Mouse (Mus musculus) limb, embryonic 15.5 days (tissue): Measurements from ENCODE around the gene AC109138.7. TPM values are rescaled to one million over a fixed set of nuclear protein-coding genes. Genes with fewer than 3 reads are reported as not detected.
A peak's percentile ranks its signal among the peaks of the same experiment; 100 is the strongest.

Experiments used
- ATAC-seq: fragments of 200-750 bp; cut with Nextera tagmentation; 2 replicates; pipeline ENCODE4 v1.8.0; 2017; ENCODE audit warnings: low read depth, moderate TSS enrichment; ENCODE audit not compliant: insufficient number of reproducible peaks, low FRiP score, low TSS enrichment
- H3K27ac ChIP-seq: fragments of 300-500 bp; sonication (generic); 2 replicates; pipeline ENCODE4 v1.5.1; 2015; ENCODE audit warnings: moderate library complexity, mild to moderate bottlenecking, inconsistent platforms
- H3K27me3 ChIP-seq: fragments of 300-500 bp; sonication (generic); 2 replicates; pipeline ENCODE4 v1.6.1; 2015; ENCODE audit warnings: inconsistent platforms
- H3K36me3 ChIP-seq: fragments of 300-500 bp; sonication (generic); 2 replicates; pipeline ENCODE4 v1.6.1; 2015; ENCODE audit warnings: inconsistent platforms
- H3K4me1 ChIP-seq: fragments of 300-500 bp; sonication (generic); 2 replicates; pipeline ENCODE4 v1.6.1; 2015; ENCODE audit warnings: inconsistent platforms
- H3K4me2 ChIP-seq: fragments of 300-500 bp; sonication (generic); 2 replicates; pipeline ENCODE4 v1.6.1; 2015; ENCODE audit warnings: mild to moderate bottlenecking, inconsistent platforms
- H3K4me3 ChIP-seq: fragments of 300-500 bp; sonication (generic); 2 replicates; pipeline ENCODE4 v1.5.1; 2015; ENCODE audit warnings: mild to moderate bottlenecking, inconsistent platforms
- H3K9ac ChIP-seq: fragments of 300-500 bp; sonication (generic); 2 replicates; pipeline ENCODE4 v1.6.1; 2015; ENCODE audit warnings: inconsistent platforms
- H3K9me3 ChIP-seq: fragments of 300-500 bp; sonication (generic); 2 replicates; pipeline ENCODE4 v1.6.1; 2016; ENCODE audit warnings: inconsistent platforms
- WGBS: fragments of 180-500 bp; shearing (Covaris S2); methylation state at CpG from one replicate; pipeline ENCODE4 v1.1.7; 2015; 5-methylcytosine and 5-hydroxymethylcytosine counted together
- polyA plus RNA-seq: library from polyadenylated mRNA; unstranded; fragments of >200 nt; fragmentation: Nextera tagmentation; extraction: Ambion mirVana; gene quantifications from 2 replicates; pipeline ENCODE4 v1.2.1, GENCODE M21; 2015

AC109138.7 gene
- polyA plus RNA-seq, 1 experiment from 2014 or later = not detected

- 80% methylated on average over 12 of the region's 12 CpGs for WGBS
- H3K9ac ChIP-seq = no peak overlapping the region
- H3K4me3 ChIP-seq = no peak overlapping the region
- no peaks in the 10 kb centered on the region for H3K9me3 ChIP-seq
- no peak for ATAC-seq
- no peak overlapping the region for H3K4me2 ChIP-seq
- peaks cover 60% of the 10 kb centered on the region for H3K36me3 ChIP-seq
- H3K27ac ChIP-seq = no peak overlapping the region
- H3K4me1 ChIP-seq = peaks cover 59% of the 10 kb centered on the region
- H3K27me3 ChIP-seq = no peaks in the 10 kb centered on the region
Observed at GRCm38 (mm10) chr19:4194776-4195650, 19.1 kb upstream of the AC109138.7 start.

GRCm38 (mm10) chr19:4196048-4196447, 18.1 kb upstream of the AC109138.7 start:
- Histone ChIP-seq H3K9ac (no peak overlapping the region), H3K36me3 (peaks cover 60% of the 10 kb centered on the region), H3K4me1 (peaks cover 65% of the 10 kb centered on the region), H3K4me2 (no peak overlapping the region), H3K4me3 (no peak overlapping the region), H3K27ac (peak overlapping the region; percentile 30), H3K27me3 (no peaks in the 10 kb centered on the region), H3K9me3 (no peaks in the 10 kb centered on the region)
- WGBS = 44% methylated on average over 2 of the region's 2 CpGs
- ATAC-seq = no peak

GRCm38 (mm10) chr19:4196548-4196947, 17.6 kb upstream of the AC109138.7 start:
- H3K9ac ChIP-seq = no peak overlapping the region
- no peak overlapping the region for H3K4me3 ChIP-seq
- ATAC-seq = no peak
- peak overlapping the region; percentile 30 for H3K27ac ChIP-seq
- H3K27me3 ChIP-seq = no peaks in the 10 kb centered on the region
- H3K4me2 ChIP-seq = no peak overlapping the region
- peaks cover 60% of the 10 kb centered on the region for H3K36me3 ChIP-seq
- WGBS = 10% methylated on average over 5 of the region's 5 CpGs
- peaks cover 60% of the 10 kb centered on the region for H3K4me1 ChIP-seq
- no peaks in the 10 kb centered on the region for H3K9me3 ChIP-seq

GRCm38 (mm10) chr19:4197180-4197579, 17.0 kb upstream of the AC109138.7 start:
- Histone ChIP-seq H3K9ac (no peak overlapping the region), H3K27me3 (no peaks in the 10 kb centered on the region), H3K9me3 (no peaks in the 10 kb centered on the region), H3K4me1 (peaks cover 64% of the 10 kb centered on the region), H3K36me3 (peaks cover 60% of the 10 kb centered on the region), H3K4me3 (no peak overlapping the region), H3K4me2 (no peak overlapping the region), H3K27ac (peak overlapping the region; percentile 22; the same call in 1 of the 2 replicates)
- no peak for ATAC-seq
- 58% methylated on average over 3 of the region's 3 CpGs for WGBS

GRCm38 (mm10) chr19:4201291-4201909, 12.8 kb upstream of the AC109138.7 start, which contains the start of gene Rad9a:
Gene Rad9a (minus strand): TSS chr19:4201662.
- H3K4me1 ChIP-seq = peaks cover 31% of the 10 kb centered on the region
- no peaks in the 10 kb centered on the region for H3K9me3 ChIP-seq
- peak within 1 kb of the TSS; percentile 69 for H3K27ac ChIP-seq
- H3K9ac ChIP-seq = peak within 1 kb of the TSS; percentile 60
- H3K4me2 ChIP-seq = peak within 1 kb of the TSS; percentile 88
- H3K36me3 ChIP-seq = peaks cover 28% of the 10 kb centered on the region
- peak; percentile 80 for ATAC-seq
- 0 out of 2 replicates have a peak, but pooled peaks cover 2% of the 10 kb centered on the region for H3K27me3 ChIP-seq
- H3K4me3 ChIP-seq = peak within 1 kb of the TSS; percentile 59
- under 1% methylated on average over 34 of the region's 34 CpGs for WGBS

GRCm38 (mm10) chr19:4202149-4202548, 12.0 kb upstream of the AC109138.7 start:
- Histone ChIP-seq H3K27me3 (0 out of 2 replicates have a peak, but pooled peaks cover 2% of the 10 kb centered on the region), H3K9ac (peak overlapping the region; percentile 60), H3K36me3 (peaks cover 21% of the 10 kb centered on the region), H3K4me3 (peak overlapping the region; percentile 59), H3K4me2 (peak overlapping the region; percentile 88), H3K27ac (peak overlapping the region; percentile 51; the same call in 1 of the 2 replicates), H3K9me3 (no peaks in the 10 kb centered on the region), H3K4me1 (peaks cover 28% of the 10 kb centered on the region)
- ATAC-seq = no peak
- 25% methylated on average over 7 of the region's 7 CpGs for WGBS

GRCm38 (mm10) chr19:4203148-4203547, 11.0 kb upstream of the AC109138.7 start:
- Histone ChIP-seq H3K27ac (no peak overlapping the region), H3K36me3 (peaks cover 13% of the 10 kb centered on the region), H3K4me3 (no peak overlapping the region), H3K4me1 (peaks cover 24% of the 10 kb centered on the region), H3K9me3 (no peaks in the 10 kb centered on the region), H3K9ac (no peak overlapping the region), H3K27me3 (0 out of 2 replicates have a peak, but pooled peaks cover 2% of the 10 kb centered on the region), H3K4me2 (no peak overlapping the region)
- WGBS = 65% methylated on average over 3 of the region's 3 CpGs
- ATAC-seq = no peak

- Histone ChIP-seq H3K4me1 (peaks cover 24% of the 10 kb centered on the region), H3K36me3 (peaks cover 8% of the 10 kb centered on the region), H3K27ac (no peak overlapping the region), H3K9me3 (no peaks in the 10 kb centered on the region), H3K27me3 (0 out of 2 replicates have a peak, but pooled peaks cover 2% of the 10 kb centered on the region), H3K4me3 (no peak overlapping the region), H3K9ac (no peak overlapping the region), H3K4me2 (no peak overlapping the region)
- ATAC-seq = no peak
- WGBS = 57% methylated on average over 13 of the region's 13 CpGs
Observed at GRCm38 (mm10) chr19:4203604-4204326, 10.4 kb upstream of the AC109138.7 start.

GRCm38 (mm10) chr19:4204889-4205288, 9.3 kb upstream of the AC109138.7 start:
- H3K4me2 ChIP-seq = no peak overlapping the region
- H3K4me3 ChIP-seq = no peak overlapping the region
- WGBS = 61% methylated on average over 4 of the region's 4 CpGs
- no peaks in the 10 kb centered on the region for H3K36me3 ChIP-seq
- H3K9me3 ChIP-seq = no peaks in the 10 kb centered on the region
- peaks cover 23% of the 10 kb centered on the region for H3K4me1 ChIP-seq
- H3K27me3 ChIP-seq = 0 out of 2 replicates have a peak, but pooled peaks cover 2% of the 10 kb centered on the region
- H3K27ac ChIP-seq = no peak overlapping the region
- no peak for ATAC-seq
- H3K9ac ChIP-seq = no peak overlapping the region

GRCm38 (mm10) chr19:4206971-4207370, 7.2 kb upstream of the AC109138.7 start:
- Histone ChIP-seq H3K36me3 (no peaks in the 10 kb centered on the region), H3K9ac (no peak overlapping the region), H3K4me2 (no peak overlapping the region), H3K4me1 (peaks cover 16% of the 10 kb centered on the region), H3K9me3 (no peaks in the 10 kb centered on the region), H3K27me3 (0 out of 2 replicates have a peak, but pooled peaks cover 2% of the 10 kb centered on the region), H3K4me3 (no peak overlapping the region), H3K27ac (no peak overlapping the region)
- ATAC-seq = no peak; the same call in 1 of the 2 replicates
- WGBS = 2% methylated on average over 2 of the region's 2 CpGs

GRCm38 (mm10) chr19:4208563-4208962, 5.6 kb upstream of the AC109138.7 start:
- no peak for ATAC-seq
- Histone ChIP-seq H3K4me3 (no peak overlapping the region), H3K9ac (no peak overlapping the region), H3K36me3 (no peaks in the 10 kb centered on the region), H3K27ac (no peak overlapping the region), H3K4me1 (peaks cover 25% of the 10 kb centered on the region), H3K27me3 (0 out of 2 replicates have a peak, but pooled peaks cover 2% of the 10 kb centered on the region), H3K9me3 (no peaks in the 10 kb centered on the region), H3K4me2 (no peak overlapping the region)
- 78% methylated on average over 5 of the region's 5 CpGs for WGBS
